Mouse (Mus musculus) E14TG2a.4 (cell line): ENCODE measurements around the gene Rps15.

Experiments used
- CTCF ChIP-seq: conservative IDR thresholded peaks from 2 replicates; pipeline ENCODE4 v1.5.1; 2014; ENCODE audit warnings: low read length
- NANOG ChIP-seq: IDR thresholded peaks from 2 replicates; pipeline ENCODE4 v1.6.1; 2014; ENCODE audit warnings: borderline replicate concordance, low read length, mixed read lengths
- POU5F1 ChIP-seq: IDR thresholded peaks from 2 replicates; pipeline ENCODE4 v1.6.1; 2014; ENCODE audit warnings: low read length, borderline replicate concordance

- no peak for TF ChIP-seq CTCF
- TF ChIP-seq POU5F1, result no peak
- TF ChIP-seq NANOG, result no peak
These were observed 32.1 kb downstream of the Rps15 start for GRCm38 (mm10) chr10:80324120-80325037.
